19 mouse cellular contexts compared by ENCODE assay signal in the genomic region with DNA sequence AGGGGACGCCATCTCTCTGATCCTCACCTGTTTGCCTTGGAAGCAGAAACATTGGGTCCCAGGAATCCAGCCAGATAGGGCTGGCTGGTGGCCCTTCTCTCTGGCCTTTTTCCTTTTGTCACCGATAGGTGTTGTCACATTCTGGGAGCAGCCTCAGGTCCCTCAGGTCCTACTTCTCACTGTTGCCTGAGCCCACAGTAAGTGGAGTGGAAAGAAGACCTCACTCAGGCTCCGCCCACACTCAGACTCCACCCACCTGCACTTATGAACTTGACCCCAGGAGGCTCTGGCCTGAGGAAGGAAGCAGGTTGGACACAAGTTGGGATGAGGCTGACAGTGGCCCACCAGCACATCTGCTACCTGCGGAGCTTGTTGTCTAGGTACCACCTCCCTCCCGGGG. TPM values are rescaled to one million over a fixed set of nuclear protein-coding genes. Genes with fewer than 3 reads are reported as not detected.
A peak's percentile ranks its signal among the peaks of the same experiment; 100 is the strongest.
DNase-seq lines count a peak whose midpoint lies in the region; ATAC-seq and TF ChIP-seq lines count a peak whose summit lies in the region.
"Had no signal": no experiment of that assay in that cellular context is flagged by ENCODE, and none has a peak within 500 bp of the region (broad histone marks: within the 10 kb centered on the region; RNA-seq: fewer than 3 reads in every experiment).

No protein-coding gene starts in this region.

- H3K9me3 ChIP-seq in midbrain, embryonic 11.5 days (ENCODE audit: control insufficient read depth, low read length), result no peaks in the 10 kb centered on the region
- no peaks in the 10 kb centered on the region for H3K9me3 ChIP-seq in midbrain, embryonic 13.5 days
- no peaks in the 10 kb centered on the region for H3K9me3 ChIP-seq in heart, postnatal 0 days (replicated peaks; ENCODE audit: control insufficient read depth, low read length)
- no peaks in the 10 kb centered on the region for H3K9me3 ChIP-seq in stomach, postnatal 0 days (ENCODE audit: control insufficient read depth, low read length)
- no peaks in the 10 kb centered on the region for H3K9me3 ChIP-seq in liver, embryonic 12.5 days (replicated peaks)
- H3K9me3 ChIP-seq: forebrain, embryonic 12.5 days had no signal

- no peak overlapping the region for H3K9ac ChIP-seq in midbrain, embryonic 11.5 days (ENCODE audit: low read length)
- H3K9ac ChIP-seq in midbrain, embryonic 13.5 days (replicated peaks), result no peak overlapping the region
- H3K9ac ChIP-seq in heart, postnatal 0 days (replicated peaks; ENCODE audit: low read depth, low read length), result no peak overlapping the region
- no peak overlapping the region for H3K9ac ChIP-seq in stomach, postnatal 0 days (ENCODE audit: low read length)
- H3K9ac ChIP-seq in liver, embryonic 12.5 days, result no peak overlapping the region
- H3K9ac ChIP-seq: forebrain, embryonic 12.5 days; hindbrain, embryonic 14.5 days had no signal

- TF ChIP-seq CTCF in heart, postnatal 0 days (IDR thresholded peaks at IDR 0.05; ENCODE audit: low read depth), result no peak
- no peak for TF ChIP-seq CTCF in stomach, postnatal 0 days (IDR thresholded peaks at IDR 0.05; ENCODE audit: low read depth)

- WGBS in midbrain, embryonic 11.5 days, result 86% methylated on average over 5 of the region's 5 CpGs
- WGBS in midbrain, embryonic 13.5 days, result 90% methylated on average over 5 of the region's 5 CpGs
- 46% methylated on average over 5 of the region's 5 CpGs for WGBS in heart, postnatal 0 days
- 72% methylated on average over 5 of the region's 5 CpGs for WGBS in stomach, postnatal 0 days
- WGBS in liver, embryonic 12.5 days (ENCODE audit: insufficient replicate concordance), result 70% methylated on average over 5 of the region's 5 CpGs

- no peak overlapping the region for H3K27ac ChIP-seq in midbrain, embryonic 11.5 days (ENCODE audit: low read depth, low read length)
- no peak overlapping the region for H3K27ac ChIP-seq in midbrain, embryonic 13.5 days
- H3K27ac ChIP-seq in heart, postnatal 0 days (ENCODE audit: low read depth), result no peak overlapping the region
- H3K27ac ChIP-seq in stomach, postnatal 0 days (replicated peaks), result peak overlapping the region; percentile 56
- no peak overlapping the region for H3K27ac ChIP-seq in liver, embryonic 12.5 days
- H3K27ac ChIP-seq: forebrain, embryonic 12.5 days; hindbrain, embryonic 14.5 days; macrophage had no signal

- TF ChIP-seq EP300 in heart, postnatal 0 days (IDR thresholded peaks at IDR 0.05; ENCODE audit: low read depth), result no peak
- no peak for TF ChIP-seq EP300 in stomach, postnatal 0 days (optimal IDR thresholded peaks at IDR 0.05)

- no peaks in the 10 kb centered on the region for H3K36me3 ChIP-seq in midbrain, embryonic 11.5 days (ENCODE audit: control insufficient read depth, insufficient read depth, low read length)
- H3K36me3 ChIP-seq in midbrain, embryonic 13.5 days, result no peaks in the 10 kb centered on the region
- no peaks in the 10 kb centered on the region for H3K36me3 ChIP-seq in heart, postnatal 0 days (replicated peaks; ENCODE audit: control insufficient read depth, insufficient read depth, low read length)
- no peaks in the 10 kb centered on the region for H3K36me3 ChIP-seq in stomach, postnatal 0 days (ENCODE audit: control insufficient read depth, insufficient read depth, low read length)
- no peaks in the 10 kb centered on the region for H3K36me3 ChIP-seq in liver, embryonic 12.5 days
- H3K36me3 ChIP-seq: forebrain, embryonic 12.5 days had no signal

- no peak for DNase-seq in cerebellum, adult 18-20 months
- DNase-seq in midbrain, embryonic 11.5 days (ENCODE audit: low spot score, missing footprints), result peak; percentile 70
- DNase-seq in heart, postnatal 0 days (ENCODE audit: low spot score), result peak; percentile 39
- DNase-seq in stomach, postnatal 0 days (ENCODE audit: low spot score), result no peak
- no peak for DNase-seq in layer of hippocampus, postnatal 14 days (ENCODE audit: low spot score in 2 of 2)
- DNase-seq: cerebellum, adult 8-10 months; gastrocnemius, postnatal 36 days; liver; lung, adult 2 months; midbrain, embryonic 14.5 days; right cerebral cortex, postnatal 14 days; thymus, adult 18-20 months had no signal

- no peak overlapping the region for H3K4me3 ChIP-seq in midbrain, embryonic 11.5 days (ENCODE audit: low read depth, low read length)
- no peak overlapping the region for H3K4me3 ChIP-seq in midbrain, embryonic 13.5 days (replicated peaks)
- H3K4me3 ChIP-seq in heart, postnatal 0 days (ENCODE audit: low read depth, low read length), result no peak overlapping the region
- no peak overlapping the region for H3K4me3 ChIP-seq in stomach, postnatal 0 days (ENCODE audit: low read depth, low read length)
- H3K4me3 ChIP-seq in liver, embryonic 12.5 days, result no peak overlapping the region
- H3K4me3 ChIP-seq: forebrain, embryonic 12.5 days had no signal

- H3K4me2 ChIP-seq in midbrain, embryonic 11.5 days, result no peak overlapping the region
- H3K4me2 ChIP-seq in midbrain, embryonic 13.5 days (replicated peaks), result no peak overlapping the region
- no peak overlapping the region for H3K4me2 ChIP-seq in heart, postnatal 0 days (ENCODE audit: low read depth, low read length)
- H3K4me2 ChIP-seq in stomach, postnatal 0 days (replicated peaks; ENCODE audit: low read depth), result no peak overlapping the region
- no peak overlapping the region for H3K4me2 ChIP-seq in liver, embryonic 12.5 days
- H3K4me2 ChIP-seq: forebrain, embryonic 12.5 days; hindbrain, embryonic 14.5 days had no signal

- no peaks in the 10 kb centered on the region for H3K27me3 ChIP-seq in midbrain, embryonic 11.5 days (ENCODE audit: control insufficient read depth, insufficient read depth, low read length)
- no peaks in the 10 kb centered on the region for H3K27me3 ChIP-seq in midbrain, embryonic 13.5 days
- H3K27me3 ChIP-seq in heart, postnatal 0 days (ENCODE audit: control insufficient read depth, insufficient read depth, low read length), result no peaks in the 10 kb centered on the region
- no peaks in the 10 kb centered on the region for H3K27me3 ChIP-seq in stomach, postnatal 0 days (ENCODE audit: control insufficient read depth, insufficient read depth, low read length)
- no peaks in the 10 kb centered on the region for H3K27me3 ChIP-seq in liver, embryonic 12.5 days (replicated peaks)
- H3K27me3 ChIP-seq: forebrain, embryonic 12.5 days had no signal

- ATAC-seq in cerebellum, adult (ENCODE audit: insufficient number of reproducible peaks, low FRiP score, low TSS enrichment), result 0 out of 2 replicates have a peak, but pooled peaks have one; percentile 26
- no peak for ATAC-seq in midbrain, embryonic 11.5 days (ENCODE audit: low FRiP score)
- no peak for ATAC-seq in midbrain, embryonic 13.5 days
- peak; percentile 82 for ATAC-seq in heart, postnatal 0 days (ENCODE audit: insufficient read depth, low read depth)
- ATAC-seq in stomach, postnatal 0 days (ENCODE audit: low FRiP score, low TSS enrichment), result no peak
- ATAC-seq in liver, embryonic 12.5 days, result no peak
- ATAC-seq: intestine, postnatal 0 days had no signal

- H3K4me1 ChIP-seq in midbrain, embryonic 11.5 days (ENCODE audit: control insufficient read depth, insufficient read depth, low read length), result no peaks in the 10 kb centered on the region
- H3K4me1 ChIP-seq in midbrain, embryonic 13.5 days (replicated peaks), result no peaks in the 10 kb centered on the region
- H3K4me1 ChIP-seq in heart, postnatal 0 days (ENCODE audit: control insufficient read depth, insufficient read depth), result no peaks in the 10 kb centered on the region
- H3K4me1 ChIP-seq in stomach, postnatal 0 days (replicated peaks; ENCODE audit: control insufficient read depth, insufficient read depth), result no peaks in the 10 kb centered on the region
- H3K4me1 ChIP-seq in liver, embryonic 12.5 days, result no peaks in the 10 kb centered on the region
- H3K4me1 ChIP-seq: forebrain, embryonic 12.5 days had no signal

RNA-seq across cellular contexts. Expression of a gene that starts 54.8 kb away (rescaled TPM):
- polyA plus RNA-seq in midbrain, embryonic 11.5 days (2014; fragmentation: Nextera tagmentation; extraction: Ambion mirVana), result 2.1 and 2.7 TPM in 2 replicates
- 1.1 and 1.2 TPM in 2 replicates for polyA plus RNA-seq in midbrain, embryonic 13.5 days (2015; fragmentation: Nextera tagmentation; extraction: Ambion mirVana)
- total RNA-seq in heart, postnatal 0 days (2014; rRNA removed; ENCODE audit: low replicate concordance), result 6.5 and 11.7 TPM in 2 replicates
- polyA plus RNA-seq in heart, postnatal 0 days (2015; fragmentation: Nextera tagmentation; extraction: Ambion mirVana), result 2.3 and 2.5 TPM in 2 replicates
- polyA plus RNA-seq in stomach, postnatal 0 days (2015; fragmentation: Nextera tagmentation; extraction: Ambion mirVana), result 2.3 and 3.3 TPM in 2 replicates
- 2.6 and 5.0 TPM in 2 replicates for polyA plus RNA-seq in liver, embryonic 12.5 days (2016; fragmentation: Nextera tagmentation; extraction: Ambion mirVana)
- total RNA-seq in layer of hippocampus, postnatal 14 days (2021), result 1 to 10 TPM; 1.7 to 2.4 TPM
- polyA plus RNA-seq: macrophage had no signal

Comparison
In these comparisons a context has a peak if more than half of its experiments do, and no peak if none do; other contexts are left out.
1. ATAC-seq: peak in cerebellum, adult (single experiment) and heart, postnatal 0 days (single experiment); none in midbrain, embryonic 11.5 days (single experiment), midbrain, embryonic 13.5 days (single experiment), stomach, postnatal 0 days (single experiment) and liver, embryonic 12.5 days (single experiment).
2. DNase-seq: peak in midbrain, embryonic 11.5 days (single experiment) and heart, postnatal 0 days (single experiment); none in cerebellum, adult 18-20 months (0 of 2), stomach, postnatal 0 days (single experiment) and layer of hippocampus, postnatal 14 days (0 of 2).